Comparison of ENCODE assay signal across 8 mouse cellular contexts in the genomic region with DNA sequence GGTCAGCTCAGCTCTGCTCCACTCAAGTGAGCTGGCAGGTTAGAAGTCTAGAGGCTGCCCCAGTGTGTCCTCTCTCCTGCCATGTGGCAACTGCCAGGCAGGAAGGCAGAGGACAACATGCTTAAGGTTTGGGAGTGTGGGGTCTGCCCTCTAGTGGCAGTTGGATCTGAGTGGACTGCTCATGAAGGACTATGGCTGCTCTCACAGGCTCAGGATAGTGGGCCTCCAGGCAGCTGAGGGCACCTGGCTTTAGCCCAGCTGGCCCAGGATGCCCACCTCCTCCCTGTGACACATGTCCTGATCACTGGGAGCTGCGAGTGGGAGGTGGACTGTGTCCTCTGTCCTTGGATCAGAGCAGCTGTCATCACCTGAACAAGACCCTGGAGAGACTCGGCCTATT. TPM values are rescaled to one million over a fixed set of nuclear protein-coding genes. Genes with fewer than 3 reads are reported as not detected.
DNase-seq lines count a peak whose midpoint lies in the region; ATAC-seq lines count a peak whose summit lies in the region.

No protein-coding gene starts in this region.

- intact Hi-C loops in heart, postnatal 25 days (cut with DNase I) = no loop called here

- peak; percentile 48 to 53 for DNase-seq in heart, adult 18-20 months
- DNase-seq in heart, postnatal 25 days (ENCODE audit: low spot score) = no peak
- peak; percentile 42 to 54 for DNase-seq in B cell, adult 2 months
- DNase-seq in ZHBTc4 (ENCODE audit: low read depth, low spot score) = peak; percentile 51
- peak; percentile 67 for DNase-seq in induced T-regulatory cell, adult 2 months (ENCODE audit: low read depth)
- DNase-seq in ovary, postnatal 14 days (ENCODE audit: low spot score) = no peak
- no peak for DNase-seq in gastrocnemius, postnatal 4 days (ENCODE audit: low spot score in 2 of 2)

- peak; percentile 62 for ATAC-seq in megakaryocyte-erythroid progenitor cell, adult 5-6 weeks (replicated peaks; ENCODE audit: low FRiP score, low TSS enrichment, poor library complexity, severe bottlenecking)

RNA-seq across cellular contexts. Expression of a gene that starts 6.2 kb away (rescaled TPM):
- total RNA-seq in heart, adult 18-20 months (2021) = not detected
- not detected for total RNA-seq in heart, postnatal 25 days (2021)
- not detected in 2 replicates for total RNA-seq in megakaryocyte-erythroid progenitor cell, adult 5-6 weeks (2014; fragmentation: Nextera tagmentation)
- total RNA-seq in megakaryocyte-erythroid progenitor cell, adult 5-6 weeks (2017) = not detected in 2 replicates
- total RNA-seq in gastrocnemius, postnatal 4 days (2021) = not detected

RNA-seq across cellular contexts. Expression of a gene that starts 7.4 kb away (rescaled TPM):
- total RNA-seq in heart, adult 18-20 months (2021) = 100 to 1,000 TPM in 1 of 2 experiments, 10 to 100 TPM in 1; 82.6 to 103 TPM
- total RNA-seq in heart, postnatal 25 days (2021) = 10 to 100 TPM; 82.2 to 91.1 TPM
- 40.4 and 41.7 TPM in 2 replicates for total RNA-seq in megakaryocyte-erythroid progenitor cell, adult 5-6 weeks (2014; fragmentation: Nextera tagmentation)
- 27.4 and 43.8 TPM in 2 replicates for total RNA-seq in megakaryocyte-erythroid progenitor cell, adult 5-6 weeks (2017)
- 10 to 100 TPM; 58.0 to 61.4 TPM for total RNA-seq in gastrocnemius, postnatal 4 days (2021)

RNA-seq across cellular contexts. Expression of a gene that starts 18.8 kb away (rescaled TPM):
- total RNA-seq in heart, adult 18-20 months (2021) = 10 to 100 TPM; 39.6 to 40.5 TPM
- 10 to 100 TPM; 35.3 to 58.5 TPM for total RNA-seq in heart, postnatal 25 days (2021)
- 7.5 and 7.9 TPM in 2 replicates for total RNA-seq in megakaryocyte-erythroid progenitor cell, adult 5-6 weeks (2014; fragmentation: Nextera tagmentation)
- total RNA-seq in megakaryocyte-erythroid progenitor cell, adult 5-6 weeks (2017) = 5.3 and 6.0 TPM in 2 replicates
- total RNA-seq in gastrocnemius, postnatal 4 days (2021) = 10 to 100 TPM in 1 of 2 experiments, 1 to 10 TPM in 1; 8.8 to 10.2 TPM

RNA-seq across cellular contexts. Expression of a gene that starts 33.2 kb away (rescaled TPM):
- total RNA-seq in heart, adult 18-20 months (2021) = 1 to 10 TPM; 2.1 to 2.3 TPM
- 1 to 10 TPM; 1.4 to 1.5 TPM for total RNA-seq in heart, postnatal 25 days (2021)
- 6.0 and 14.7 TPM in 2 replicates for total RNA-seq in megakaryocyte-erythroid progenitor cell, adult 5-6 weeks (2014; fragmentation: Nextera tagmentation)
- 3.0 and 8.0 TPM in 2 replicates for total RNA-seq in megakaryocyte-erythroid progenitor cell, adult 5-6 weeks (2017)
- total RNA-seq in gastrocnemius, postnatal 4 days (2021) = 1 to 10 TPM; 5.4 to 6.9 TPM

RNA-seq across cellular contexts. Expression of a gene that starts 46.4 kb away (rescaled TPM):
- total RNA-seq in heart, adult 18-20 months (2021) = under 1 TPM; 0.47 to 0.69 TPM
- under 1 TPM; 0.70 to 0.78 TPM for total RNA-seq in heart, postnatal 25 days (2021)
- 0.79 TPM in 1 of 2 replicates, not detected in the other for total RNA-seq in megakaryocyte-erythroid progenitor cell, adult 5-6 weeks (2014; fragmentation: Nextera tagmentation)
- 0.08 TPM in 1 of 2 replicates, not detected in the other for total RNA-seq in megakaryocyte-erythroid progenitor cell, adult 5-6 weeks (2017)
- total RNA-seq in gastrocnemius, postnatal 4 days (2021) = under 1 TPM; 0.80 to 0.88 TPM

Comparison
In these comparisons a context has a peak if more than half of its experiments do, and no peak if none do; other contexts are left out.
1. DNase-seq: peak in heart, adult 18-20 months (2 of 2), B cell, adult 2 months (2 of 2), ZHBTc4 (single experiment) and induced T-regulatory cell, adult 2 months (single experiment); none in heart, postnatal 25 days (single experiment), ovary, postnatal 14 days (single experiment) and gastrocnemius, postnatal 4 days (0 of 2).